Mouse (Mus musculus) kidney, embryonic 16.5 days (tissue): ENCODE measurements around the gene Atp6v0a2. TPM values are rescaled to one million over a fixed set of nuclear protein-coding genes. Genes with fewer than 3 reads are reported as not detected.
"Not testable (repeated sequence)": the region's sequence is repeated elsewhere in the genome, so short reads cannot be mapped to it uniquely, and the experiment has no call there.

Experiments used
- ATAC-seq: fragments of 200-750 bp; cut with Nextera tagmentation; 2 replicates; pipeline ENCODE4 v1.8.0; 2017; ENCODE audit warnings: moderate TSS enrichment; ENCODE audit not compliant: low FRiP score, low TSS enrichment
- H3K27ac ChIP-seq: fragments of 300-500 bp; sonication (generic); 2 replicates; pipeline ENCODE4 v1.5.1; 2014; ENCODE audit warnings: low read length
- H3K27me3 ChIP-seq: fragments of 300-500 bp; sonication (generic); 2 replicates; pipeline ENCODE4 v1.6.1; 2014; ENCODE audit warnings: low read length, control low read depth, mixed read lengths; ENCODE audit not compliant: insufficient read depth
- H3K36me3 ChIP-seq: fragments of 300-500 bp; sonication (generic); 2 replicates; pipeline ENCODE4 v1.6.1; 2014; ENCODE audit warnings: low read length, control low read depth, mixed read lengths; ENCODE audit not compliant: insufficient read depth
- H3K4me1 ChIP-seq: fragments of 300-500 bp; sonication (generic); 2 replicates; pipeline ENCODE4 v1.6.1; 2014; ENCODE audit warnings: low read length, control low read depth, mixed read lengths; ENCODE audit not compliant: insufficient read depth
- H3K4me2 ChIP-seq: fragments of 300-500 bp; sonication (generic); replicated peaks from 2 replicates; pipeline ENCODE4 v1.6.1; 2014; ENCODE audit warnings: low read depth, low read length
- H3K4me3 ChIP-seq: fragments of 300-500 bp; sonication (generic); 2 replicates; pipeline ENCODE4 v1.5.1; 2014; ENCODE audit warnings: mild to moderate bottlenecking, low read length
- H3K9ac ChIP-seq: fragments of 300-500 bp; sonication (generic); replicated peaks from 2 replicates; pipeline ENCODE4 v1.6.1; 2014; ENCODE audit warnings: low read length
- H3K9me3 ChIP-seq: fragments of 300-500 bp; sonication (generic); 2 replicates; pipeline ENCODE4 v1.6.1; 2016; ENCODE audit warnings: low read length, control low read depth
- WGBS: fragments of 180-500 bp; shearing (Covaris S2); extraction: QIAGEN DNeasy Blood & Tissue Kit; methylation state at CpG from one replicate; pipeline ENCODE4 v1.1.7; 2014; 5-methylcytosine and 5-hydroxymethylcytosine counted together
- polyA plus RNA-seq: library from polyadenylated mRNA; unstranded; fragments of >200 nt; fragmentation: Nextera tagmentation; extraction: Ambion mirVana; gene quantifications from 2 replicates; pipeline ENCODE4 v1.2.1, GENCODE M21; 2015

The Atp6v0a2 gene
- 47.1 and 48.6 TPM in 2 replicates for polyA plus RNA-seq

DNA sequence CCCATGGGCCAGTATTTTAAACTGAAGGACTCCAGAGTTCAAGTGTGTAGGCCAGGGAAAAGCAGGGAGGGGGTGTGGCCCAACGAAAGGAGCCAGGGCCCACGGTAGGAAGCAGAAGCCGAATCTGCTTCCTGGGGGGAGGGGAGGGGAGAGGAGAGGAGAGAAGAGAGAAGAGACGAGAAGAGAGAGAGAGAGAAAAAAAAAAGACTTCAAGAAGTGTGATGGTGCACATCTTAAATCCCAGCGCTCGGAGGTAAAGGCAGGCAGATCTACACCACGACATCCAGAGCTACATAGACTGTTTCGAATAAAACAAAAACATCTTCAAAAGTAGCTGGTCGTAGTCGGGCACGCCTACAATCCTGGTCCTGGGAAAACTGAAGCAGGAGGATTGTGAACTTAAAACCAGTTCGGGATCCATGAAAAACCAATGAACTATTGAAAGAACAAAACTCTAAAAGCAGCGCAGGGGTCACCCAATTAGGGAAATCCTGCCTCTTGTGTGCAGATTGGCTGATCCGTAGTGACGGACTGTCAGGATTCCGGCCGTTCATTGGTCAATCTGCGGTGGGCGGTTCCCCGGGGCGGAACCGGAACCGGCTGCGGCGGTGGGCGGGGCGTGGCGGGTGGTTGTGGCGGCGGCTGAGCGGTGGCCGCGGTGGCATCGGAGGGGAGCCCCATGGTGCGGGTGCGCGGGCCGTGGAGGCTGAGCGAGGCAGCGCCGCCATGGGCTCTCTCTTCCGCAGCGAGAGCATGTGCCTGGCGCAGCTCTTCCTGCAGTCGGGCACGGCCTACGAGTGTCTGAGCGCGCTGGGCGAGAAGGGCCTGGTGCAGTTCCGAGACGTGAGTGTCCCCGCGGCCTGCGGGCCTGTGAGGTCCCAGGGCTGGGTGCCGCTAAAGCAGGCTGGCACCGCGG, at the start of gene Atp6v0a2:
Gene Atp6v0a2 (plus strand): TSS at position 129 of the 916 bp plus-strand sequence.
- ATAC-seq = peak; percentile 96
- Histone ChIP-seq H3K4me3 (peak within 1 kb of the TSS; percentile 92), H3K9me3 (no peaks in the 10 kb centered on the region), H3K27me3 (no peaks in the 10 kb centered on the region), H3K4me1 (peaks cover 16% of the 10 kb centered on the region), H3K27ac (peak within 1 kb of the TSS; percentile 93), H3K9ac (peak within 1 kb of the TSS; percentile 91), H3K4me2 (peak within 1 kb of the TSS; percentile 77), H3K36me3 (no peaks in the 10 kb centered on the region)
- WGBS = under 1% methylated on average over 57 of the region's 58 CpGs

DNA sequence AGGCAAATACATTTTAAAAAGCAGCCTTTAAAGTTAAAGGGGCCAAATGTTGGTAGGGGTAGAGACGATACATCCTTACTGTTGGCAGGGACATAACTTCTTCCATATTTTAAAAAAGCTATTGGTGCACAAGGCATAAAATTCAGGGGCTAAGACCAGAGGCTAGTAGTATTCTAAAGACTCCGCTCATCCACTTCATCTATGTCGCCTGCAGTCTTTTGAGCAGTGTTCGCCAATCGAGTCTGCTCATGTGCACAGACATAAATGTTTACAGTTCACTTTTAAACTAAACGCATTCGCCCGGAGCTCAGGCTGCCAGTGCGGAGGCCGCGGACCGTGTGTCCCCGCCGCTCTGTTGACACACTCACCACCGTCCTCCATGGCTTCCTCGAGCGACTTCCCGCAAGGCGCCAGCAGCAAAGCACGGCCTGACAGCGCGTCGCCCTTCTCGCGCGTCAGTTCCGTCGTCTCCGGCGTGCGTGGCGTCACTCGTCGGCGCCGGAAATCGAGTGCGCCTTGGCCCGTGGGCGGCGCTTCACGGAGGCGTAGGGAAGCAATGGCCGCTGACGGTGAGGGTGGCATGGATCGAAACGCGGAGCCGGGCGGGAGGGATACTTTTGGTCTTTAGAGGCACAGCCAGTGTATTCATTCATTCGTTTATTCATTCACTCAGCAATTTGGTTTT, 49.6 kb upstream of the Atp6v0a2 start, which contains the start of the genes Eif2b1 and Gtf2h3:
Gene Eif2b1 (minus strand): TSS at position 499 of the 685 bp plus-strand sequence.
Gene Gtf2h3 (plus strand): TSS at position 508 of the 685 bp plus-strand sequence.
- peak within 1 kb of the TSS; percentile 84 for H3K9ac ChIP-seq
- peak within 1 kb of the TSS; percentile 90 for H3K4me2 ChIP-seq
- H3K27ac ChIP-seq = no peak within 1 kb of the TSS
- H3K4me1 ChIP-seq = peaks cover 19% of the 10 kb centered on the region
- H3K36me3 ChIP-seq = peaks cover 33% of the 10 kb centered on the region
- ATAC-seq = peak; percentile 94
- no peaks in the 10 kb centered on the region for H3K9me3 ChIP-seq
- H3K4me3 ChIP-seq = peak within 1 kb of the TSS; percentile 88
- H3K27me3 ChIP-seq = no peaks in the 10 kb centered on the region
- 1% methylated on average over 51 of the region's 51 CpGs for WGBS

DNA sequence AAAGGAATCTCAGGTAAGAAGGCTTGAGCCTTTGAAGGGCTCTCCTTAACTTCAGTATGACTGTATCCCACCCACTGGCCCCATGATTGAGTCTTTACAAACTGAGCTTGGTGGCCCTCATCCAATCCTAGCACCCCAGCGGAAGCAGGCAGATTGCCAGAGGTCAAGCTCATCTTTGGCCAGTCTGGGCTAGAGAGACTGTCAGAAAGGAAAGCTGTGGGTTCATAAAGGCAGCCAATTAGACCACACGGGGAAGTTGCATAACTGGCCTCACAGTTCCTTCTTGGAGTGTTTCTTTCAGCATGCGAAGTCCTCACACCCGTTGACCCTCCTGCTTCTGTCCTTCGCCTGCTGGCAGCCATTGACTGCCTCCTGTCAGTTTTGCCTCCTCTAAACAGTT, 45.9 kb upstream of the Atp6v0a2 start:
- H3K36me3 ChIP-seq = peaks cover 42% of the 10 kb centered on the region
- no peak overlapping the region for H3K27ac ChIP-seq
- H3K4me2 ChIP-seq = no peak overlapping the region
- ATAC-seq = no peak
- H3K4me3 ChIP-seq = no peak overlapping the region
- no peaks in the 10 kb centered on the region for H3K27me3 ChIP-seq
- peaks cover 19% of the 10 kb centered on the region for H3K4me1 ChIP-seq
- H3K9ac ChIP-seq = no peak overlapping the region
- H3K9me3 ChIP-seq = no peaks in the 10 kb centered on the region
- WGBS = 91% methylated on average over 5 of the region's 5 CpGs

DNA sequence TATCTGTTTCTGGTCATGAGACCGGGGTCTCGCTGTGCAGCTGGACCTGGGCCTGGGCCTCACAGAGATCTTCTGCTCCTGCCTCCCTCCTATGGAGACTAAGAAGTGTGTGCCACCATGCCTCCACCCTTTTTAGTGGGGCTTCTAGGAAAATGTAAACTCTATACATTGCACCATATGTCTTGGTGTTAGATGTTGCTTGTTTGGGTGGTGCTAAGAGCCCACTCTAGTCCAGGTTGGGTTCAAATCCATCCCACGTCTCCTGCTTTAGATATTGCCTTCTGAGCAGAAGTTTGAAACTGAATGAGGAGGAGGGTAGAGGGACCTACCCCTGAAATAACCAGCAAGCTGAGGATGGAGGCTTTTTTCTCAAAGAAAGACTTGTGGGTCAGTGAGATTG, 35.6 kb upstream of the Atp6v0a2 start:
- H3K9me3 ChIP-seq = no peaks in the 10 kb centered on the region
- 99% methylated on average over 3 of the region's 3 CpGs for WGBS
- no peak overlapping the region for H3K4me3 ChIP-seq
- H3K4me1 ChIP-seq = no peaks in the 10 kb centered on the region
- peaks cover 56% of the 10 kb centered on the region for H3K36me3 ChIP-seq
- no peak overlapping the region for H3K27ac ChIP-seq
- H3K9ac ChIP-seq = no peak overlapping the region
- no peaks in the 10 kb centered on the region for H3K27me3 ChIP-seq
- ATAC-seq = no peak
- no peak overlapping the region for H3K4me2 ChIP-seq

DNA sequence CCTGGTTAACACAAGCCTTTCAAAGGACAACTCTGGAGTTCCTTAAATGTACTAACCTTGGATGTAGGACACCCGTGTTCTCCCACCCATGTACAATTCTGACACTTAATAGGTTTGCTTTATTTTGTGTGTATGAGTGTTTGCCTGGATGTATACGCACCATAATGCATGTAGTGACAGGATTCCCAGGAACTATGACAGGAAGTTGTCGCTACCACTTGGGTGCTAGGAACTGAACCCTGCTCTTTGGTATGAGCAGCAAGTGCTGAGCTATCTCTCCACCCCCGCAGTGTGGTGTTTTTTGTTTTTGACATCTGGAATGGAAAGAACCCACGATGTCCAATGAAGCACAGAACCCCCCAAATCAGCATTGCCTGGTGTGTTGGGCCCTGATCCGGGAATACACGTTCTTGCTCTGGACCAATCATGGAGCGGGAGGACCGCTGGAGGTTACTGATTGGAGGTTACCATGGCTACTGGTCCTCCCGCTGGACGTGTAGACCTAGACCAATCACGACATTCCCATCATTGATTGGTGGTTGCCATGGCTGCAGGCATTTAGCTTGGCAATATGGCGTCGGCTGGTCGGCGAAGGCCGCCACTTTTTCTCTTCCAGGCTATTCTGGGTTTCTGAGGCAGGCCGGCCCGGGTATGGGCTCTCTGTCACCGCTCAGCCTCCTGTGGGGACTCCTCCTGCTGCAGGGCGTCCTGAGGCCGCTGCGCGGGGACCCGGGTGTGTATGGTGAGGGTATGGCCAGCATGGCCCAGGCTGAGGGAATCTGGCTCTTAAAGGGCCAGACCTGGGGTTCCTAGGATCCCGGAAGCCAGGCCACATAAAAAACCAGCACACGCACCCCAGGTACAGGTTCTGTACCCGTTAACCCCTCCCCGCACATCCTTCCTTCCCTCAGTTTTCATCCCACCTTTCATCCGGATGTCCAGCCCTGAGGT, 29.9 kb upstream of the Atp6v0a2 start:
- H3K27ac ChIP-seq = no peak overlapping the region
- H3K9me3 ChIP-seq = no peaks in the 10 kb centered on the region
- peaks cover 19% of the 10 kb centered on the region for H3K36me3 ChIP-seq
- peak; percentile 99 for ATAC-seq
- peak overlapping the region; percentile 82 for H3K4me2 ChIP-seq
- WGBS = 6% methylated on average over 30 of the region's 30 CpGs
- peak overlapping the region; percentile 85 for H3K9ac ChIP-seq
- peaks cover 12% of the 10 kb centered on the region for H3K4me1 ChIP-seq
- H3K4me3 ChIP-seq = peak overlapping the region; percentile 91
- no peaks in the 10 kb centered on the region for H3K27me3 ChIP-seq

DNA sequence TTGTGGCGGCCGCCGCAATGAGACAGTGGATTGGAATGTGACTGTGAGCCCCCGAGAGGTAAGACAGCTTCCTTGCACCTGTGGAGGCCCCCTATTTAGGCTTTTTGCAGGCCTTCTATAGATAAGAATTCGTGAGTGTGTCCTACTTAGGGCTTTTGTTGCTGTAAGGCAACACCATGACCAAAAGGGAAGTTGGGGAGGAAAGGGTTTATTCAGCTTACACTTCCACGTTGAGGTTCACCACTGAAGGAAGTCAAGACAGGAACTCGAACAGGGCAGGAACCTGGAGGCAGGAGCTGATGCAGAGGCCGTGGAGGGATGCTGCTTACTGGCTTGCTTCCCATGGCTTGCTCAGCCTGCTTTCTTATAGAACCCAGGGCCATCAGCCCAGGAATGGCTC, 28.6 kb upstream of the Atp6v0a2 start:
- not testable (repeated sequence) for H3K9ac ChIP-seq, ATAC-seq, H3K4me3 ChIP-seq, H3K9me3 ChIP-seq, H3K4me2 ChIP-seq, H3K27me3 ChIP-seq, H3K27ac ChIP-seq
- 61% methylated on average over 8 of the region's 8 CpGs for WGBS
- Histone ChIP-seq H3K4me1 (peaks cover 12% of the 10 kb centered on the region), H3K36me3 (peaks cover 13% of the 10 kb centered on the region)

DNA sequence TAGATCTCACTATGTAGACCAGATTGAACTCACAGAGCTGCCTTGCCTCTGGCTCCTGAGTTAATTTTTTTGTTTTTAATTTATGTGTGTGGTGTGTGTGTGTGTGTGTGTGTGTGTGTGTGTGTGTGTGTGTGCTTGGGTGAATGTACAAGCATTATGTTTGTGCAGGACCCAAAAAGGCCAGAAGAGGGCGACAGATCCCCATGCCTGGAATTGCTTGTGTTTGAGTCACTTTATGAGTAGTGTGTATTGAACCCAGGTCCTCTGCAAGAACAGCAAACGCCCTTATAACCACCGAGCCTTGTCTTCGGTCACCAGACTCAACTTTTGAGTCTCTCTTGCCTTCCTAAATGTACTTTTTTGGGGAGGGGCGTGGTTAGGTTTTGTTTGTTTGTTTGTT, 26.0 kb upstream of the Atp6v0a2 start:
- 70% methylated on average over 5 of the region's 5 CpGs for WGBS
- Histone ChIP-seq H3K27ac (no peak overlapping the region), H3K36me3 (no peaks in the 10 kb centered on the region; the same call in 1 of the 2 replicates), H3K4me2 (no peak overlapping the region), H3K27me3 (no peaks in the 10 kb centered on the region), H3K4me3 (no peak overlapping the region), H3K9ac (no peak overlapping the region), H3K4me1 (peaks cover 12% of the 10 kb centered on the region), H3K9me3 (no peaks in the 10 kb centered on the region)
- ATAC-seq = no peak

DNA sequence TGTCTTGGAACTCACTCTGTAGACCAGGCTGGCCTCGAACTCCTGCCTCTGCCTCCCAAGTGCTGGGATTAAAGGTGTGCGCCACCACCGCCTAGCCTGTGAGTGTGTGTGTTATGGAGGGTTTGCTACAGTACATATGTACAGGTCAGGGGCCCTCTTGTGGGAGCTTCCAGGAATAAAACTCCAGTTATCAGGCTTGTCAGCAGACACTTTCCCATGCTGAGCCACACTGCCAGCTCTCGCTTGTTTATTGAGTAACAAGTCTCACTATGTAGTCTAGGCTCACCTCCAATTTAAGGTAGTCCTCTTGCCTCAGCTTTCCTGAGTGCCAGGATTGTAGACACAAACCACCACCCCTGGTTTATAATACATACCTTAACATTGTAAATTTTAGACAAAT, 24.1 kb upstream of the Atp6v0a2 start:
- peaks cover 4% of the 10 kb centered on the region for H3K4me1 ChIP-seq
- H3K9ac ChIP-seq = no peak overlapping the region
- no peaks in the 10 kb centered on the region for H3K27me3 ChIP-seq
- ATAC-seq = no peak
- H3K36me3 ChIP-seq = peaks cover 2% of the 10 kb centered on the region; the same call in 1 of the 2 replicates
- no peak overlapping the region for H3K4me2 ChIP-seq
- no peak overlapping the region for H3K27ac ChIP-seq
- no peak overlapping the region for H3K4me3 ChIP-seq
- WGBS = 84% methylated on average over 4 of the region's 4 CpGs
- H3K9me3 ChIP-seq = no peaks in the 10 kb centered on the region

DNA sequence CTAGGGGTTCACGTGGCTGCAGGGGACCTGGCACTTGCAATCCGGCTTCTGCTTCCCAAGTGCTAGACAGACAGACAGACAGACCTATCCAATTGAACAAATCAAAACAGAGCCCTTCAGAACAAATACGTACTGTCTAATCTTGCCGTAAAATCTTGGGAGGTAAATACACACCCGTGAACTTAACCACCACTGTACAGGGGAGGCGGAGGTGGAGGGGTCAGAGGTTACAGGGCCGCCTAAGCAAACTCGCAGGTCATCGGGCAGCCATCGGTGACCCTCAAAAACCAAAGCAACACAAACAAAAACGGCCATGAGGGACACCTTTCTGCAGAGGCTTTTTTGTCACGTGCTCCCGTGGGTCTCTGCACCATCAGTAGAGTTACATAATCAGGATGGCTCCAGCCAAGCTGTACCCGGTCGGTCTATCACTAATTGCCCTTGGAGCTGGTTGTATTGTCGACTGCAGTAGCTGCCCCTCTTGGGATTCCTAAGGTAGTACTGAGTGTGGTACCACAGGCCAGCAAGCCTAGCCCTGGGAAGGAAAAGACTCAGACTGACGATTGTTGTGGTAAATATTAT, 23.2 kb upstream of the Atp6v0a2 start:
- H3K4me1 ChIP-seq = no peaks in the 10 kb centered on the region
- no peaks in the 10 kb centered on the region for H3K9me3 ChIP-seq
- ATAC-seq = no peak
- H3K4me2 ChIP-seq = no peak overlapping the region
- peaks cover 2% of the 10 kb centered on the region; the same call in 1 of the 2 replicates for H3K36me3 ChIP-seq
- no peaks in the 10 kb centered on the region for H3K27me3 ChIP-seq
- H3K9ac ChIP-seq = no peak overlapping the region
- WGBS = 70% methylated on average over 17 of the region's 17 CpGs
- no peak overlapping the region for H3K27ac ChIP-seq
- no peak overlapping the region for H3K4me3 ChIP-seq
